Mouse (Mus musculus) CD4-positive, CD25-positive, alpha-beta regulatory T cell, adult 2 months (primary cell): ENCODE measurements around the gene Kdm4b.

Experiments
- DNase-seq: peaks from one replicate; pipeline ENCODE4 v3.0.0-alpha.2; 2012; ENCODE audit warnings: low read depth, low spot score

The Kdm4b gene

GRCm38 (mm10) chr17:56298238-56298637 is 27.6 kb upstream of the Kdm4b start:
- DNase-seq = no peak

DNA sequence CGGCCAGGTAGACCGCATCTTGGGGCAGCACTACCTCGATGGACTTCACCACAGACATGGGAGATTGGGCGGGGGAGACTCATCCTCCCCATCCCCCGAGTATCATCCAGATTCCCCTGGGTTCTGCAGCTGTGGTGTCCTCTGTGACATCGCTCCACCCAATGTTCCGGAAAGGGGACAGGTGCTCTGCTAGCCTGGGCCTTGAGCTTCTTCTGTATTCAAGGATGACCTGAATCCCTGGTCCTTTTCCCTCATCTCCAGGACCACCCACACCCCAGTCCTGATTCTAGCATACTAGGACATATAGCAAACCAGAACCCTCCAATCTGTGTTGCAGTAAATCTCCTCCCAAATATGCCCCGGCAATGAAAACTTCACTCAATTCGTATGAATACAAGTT is 25.7 kb upstream of the Kdm4b start, which contains the start of gene Arrdc5:
Gene Arrdc5, minus strand, starts transcription at position 101 of the 400 bp plus-strand sequence.
- no peak for DNase-seq

- DNase-seq = no peak
These were observed 23.4 kb upstream of the Kdm4b start for GRCm38 (mm10) chr17:56302363-56302996.

GRCm38 (mm10) chr17:56303160-56303846 is 22.6 kb upstream of the Kdm4b start, which contains the start of gene Uhrf1:
Gene Uhrf1, plus strand, starts transcription at chr17:56303321.
- DNase-seq = peak; percentile 71

GRCm38 (mm10) chr17:56303847-56304586 is 21.8 kb upstream of the Kdm4b start:
- peak; percentile 98 for DNase-seq

DNA sequence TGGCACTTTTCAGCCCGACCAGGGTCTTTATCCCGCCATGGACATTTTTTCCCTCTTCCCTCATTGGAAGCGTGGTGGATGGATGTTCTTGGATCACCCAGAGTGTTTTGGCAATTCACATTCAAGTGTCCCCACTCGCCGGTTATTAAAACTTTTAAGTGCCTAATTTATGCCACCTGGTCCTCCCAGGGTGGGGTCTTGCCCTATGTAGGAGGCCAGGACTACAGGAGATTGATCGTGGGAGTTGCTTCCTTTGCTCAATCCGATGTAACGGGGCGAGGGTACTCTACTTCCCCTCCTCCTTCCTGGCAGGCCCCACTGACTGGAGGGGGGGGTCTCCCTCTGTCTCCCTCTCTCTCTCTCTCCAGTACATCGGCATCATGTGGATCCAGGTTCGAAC is 21.1 kb upstream of the Kdm4b start:
- no peak for DNase-seq

- no peak for DNase-seq
These were observed 20.7 kb upstream of the Kdm4b start for GRCm38 (mm10) chr17:56305156-56305555.

GRCm38 (mm10) chr17:56305826-56306225 is 20.0 kb upstream of the Kdm4b start:
- peak; percentile 35 for DNase-seq

- DNase-seq = no peak
These were observed 17.8 kb upstream of the Kdm4b start for GRCm38 (mm10) chr17:56308088-56308487.

GRCm38 (mm10) chr17:56309191-56309945 is 16.5 kb upstream of the Kdm4b start:
- no peak for DNase-seq

DNA sequence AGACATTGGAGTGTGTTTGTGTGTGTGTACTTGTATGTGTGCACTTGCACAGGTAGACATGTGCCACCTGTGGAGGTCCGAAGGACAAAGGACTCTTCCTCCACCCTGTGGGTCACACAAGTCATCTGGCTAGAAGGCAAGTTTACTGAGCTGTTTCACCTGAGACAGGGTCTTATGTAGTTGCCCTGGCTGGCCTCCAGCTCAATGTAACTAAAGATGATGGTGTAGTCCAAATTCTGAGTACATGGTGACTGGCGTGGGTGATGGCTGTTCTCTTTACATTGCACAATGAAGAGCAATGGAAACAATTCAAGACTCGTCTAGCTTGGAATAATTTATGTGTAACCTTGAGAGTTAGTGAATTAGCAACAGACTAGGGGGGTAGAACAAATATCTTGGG is 1.4 kb upstream of the Kdm4b start:
- DNase-seq = no peak

DNA sequence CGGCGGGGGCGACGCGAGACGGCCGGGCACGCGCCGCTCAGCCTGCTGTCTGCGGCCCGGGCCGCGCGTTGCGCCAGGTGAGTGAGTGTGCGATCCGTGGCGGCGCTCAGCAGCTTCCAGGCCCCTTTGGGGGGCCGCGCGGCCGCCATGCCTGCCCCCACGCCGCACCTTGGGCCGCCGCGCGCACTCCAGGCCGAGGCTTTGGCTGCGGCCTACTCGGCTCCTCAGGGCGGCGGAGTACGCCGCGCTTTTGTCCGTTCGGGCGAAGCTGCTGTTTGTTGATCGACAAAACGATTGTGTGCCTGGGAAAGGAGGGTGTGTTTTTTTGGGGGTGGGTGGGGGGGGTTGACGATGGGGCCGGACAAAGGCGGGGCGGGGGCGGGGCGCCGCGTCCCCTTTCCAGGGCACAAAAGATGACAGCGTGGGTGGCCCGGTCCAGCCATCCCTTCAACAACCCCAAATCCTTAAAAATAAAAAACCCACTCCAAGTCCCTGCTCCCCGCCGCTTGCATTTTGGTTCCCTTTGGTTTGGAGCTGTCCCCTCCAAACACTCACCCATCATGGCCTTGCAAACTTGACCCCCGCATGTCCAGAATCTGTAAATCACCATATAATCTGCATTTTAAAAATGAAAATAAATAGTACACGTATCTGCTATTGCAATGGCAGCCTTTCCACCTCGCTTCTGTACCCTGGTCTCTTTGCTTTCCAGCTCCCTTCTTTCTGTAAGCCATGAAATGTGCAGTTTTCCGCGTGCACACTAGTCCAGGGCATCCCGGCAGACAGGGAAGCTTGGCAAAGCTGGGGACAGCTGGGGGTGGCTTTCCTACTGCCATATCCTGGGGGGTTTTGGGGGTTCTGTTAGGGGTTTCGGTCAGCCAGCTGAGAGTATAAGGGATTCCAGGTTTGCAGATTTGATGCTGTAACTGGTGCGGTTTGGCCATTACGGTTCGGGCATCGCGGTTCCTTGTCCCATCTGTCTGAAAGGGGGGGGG is 588 bp downstream of the Kdm4b start:
- DNase-seq = no peak

GRCm38 (mm10) chr17:56329267-56329666 is 3.4 kb downstream of the Kdm4b start:
- no peak for DNase-seq

- DNase-seq = peak; percentile 62
These were observed 4.5 kb downstream of the Kdm4b start for GRCm38 (mm10) chr17:56330345-56330744.

DNA sequence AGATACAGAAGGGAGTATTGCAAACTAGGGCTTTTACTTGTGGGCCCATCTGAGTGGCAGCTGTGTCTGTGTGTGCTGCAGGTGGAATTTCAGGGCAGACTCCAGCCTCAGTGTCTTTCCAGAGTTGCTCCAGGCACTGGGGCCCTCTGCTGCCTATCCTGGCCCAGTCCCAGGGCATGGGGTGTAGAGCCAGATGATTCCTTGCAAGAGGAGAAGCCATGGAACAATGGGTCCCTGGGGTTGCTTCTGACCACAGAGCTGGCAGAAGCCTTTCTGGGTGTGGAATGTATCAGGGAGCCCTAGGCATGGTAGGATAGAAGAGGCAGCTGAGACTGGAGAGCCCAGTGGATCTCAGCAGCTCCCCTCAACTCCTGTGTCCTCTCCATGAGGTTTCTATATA is 5.4 kb downstream of the Kdm4b start:
- DNase-seq = no peak

- no peak for DNase-seq
These were observed 7.1 kb downstream of the Kdm4b start for GRCm38 (mm10) chr17:56332987-56333386.

GRCm38 (mm10) chr17:56337190-56337589 is 11.3 kb downstream of the Kdm4b start:
- DNase-seq = peak; percentile 67

- no peak for DNase-seq
These were observed 11.9 kb downstream of the Kdm4b start for GRCm38 (mm10) chr17:56337791-56338190.

GRCm38 (mm10) chr17:56338909-56339308 is 13.0 kb downstream of the Kdm4b start:
- peak; percentile 58 for DNase-seq

DNA sequence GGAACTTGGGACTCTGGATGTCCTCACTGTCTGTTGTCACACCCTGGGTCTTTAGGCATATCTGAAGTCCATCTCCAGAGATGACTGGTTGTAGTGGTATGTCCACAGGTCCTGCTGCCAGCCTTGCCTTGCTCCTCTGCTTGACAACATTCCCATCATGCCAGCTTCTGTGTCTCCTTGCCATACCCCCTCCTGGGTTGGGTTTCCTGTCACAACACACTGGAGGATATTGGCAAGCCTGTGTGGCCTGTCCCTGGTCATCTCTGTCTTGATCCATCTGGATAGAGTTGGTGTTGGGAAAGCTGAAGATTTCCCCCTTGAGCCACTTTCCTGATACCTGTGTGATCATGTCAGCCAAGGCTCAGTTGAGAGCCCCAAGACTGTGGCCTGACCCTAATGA is 14.9 kb downstream of the Kdm4b start:
- no peak for DNase-seq

DNA sequence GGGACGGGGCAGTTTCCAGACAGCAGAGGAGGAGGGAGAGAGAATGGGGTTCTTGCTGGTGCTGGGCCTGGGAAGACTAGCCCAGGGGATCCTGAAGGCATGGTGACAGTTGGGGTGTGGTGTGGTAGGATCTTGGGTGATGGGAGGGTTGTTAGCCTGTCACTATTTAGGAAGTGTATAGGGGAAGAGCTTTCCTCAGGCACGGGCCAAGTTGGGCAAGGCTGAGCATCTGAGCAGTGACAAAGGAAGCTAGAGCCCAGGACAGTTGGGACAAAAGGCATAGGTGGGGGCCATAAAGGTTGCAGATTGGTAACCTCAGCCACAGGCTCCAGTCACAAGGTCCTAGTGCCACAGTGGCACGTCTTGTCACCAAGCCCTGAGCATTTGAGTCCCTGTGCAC is 17.6 kb downstream of the Kdm4b start:
- no peak for DNase-seq
